Mouse (Mus musculus): ENCODE data around the gene Terf2. TPM values are rescaled to one million over a fixed set of nuclear protein-coding genes. Genes with fewer than 3 reads are reported as not detected.
"Not testable (repeated sequence)": the region's sequence is repeated elsewhere in the genome, so short reads cannot be mapped to it uniquely, and the experiment has no call there.

The Terf2 gene
- total RNA-seq, 2 experiments from 2014 or later, result 22.0 to 26.4 TPM

DNA sequence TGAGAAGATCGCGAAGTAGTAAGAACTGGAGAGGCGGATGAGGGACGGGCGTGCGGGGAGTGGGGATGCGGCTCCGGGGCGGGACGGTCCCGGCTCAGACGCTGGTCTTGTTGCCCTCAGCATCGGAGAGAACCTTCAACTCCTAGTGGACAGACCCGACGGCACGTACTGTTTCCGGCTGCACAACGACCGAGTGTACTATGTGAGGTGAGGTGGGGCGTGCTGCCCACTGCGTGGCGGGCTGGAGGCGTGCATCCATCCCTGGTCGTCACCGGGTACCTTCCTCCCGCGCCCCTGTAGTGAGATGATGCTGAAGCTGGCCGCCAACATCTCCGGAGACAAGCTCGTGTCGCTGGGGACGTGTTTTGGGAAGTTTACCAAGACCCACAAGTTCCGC, 39.4 kb downstream of the Terf2 start:
- DNase-seq, result no peak

DNA sequence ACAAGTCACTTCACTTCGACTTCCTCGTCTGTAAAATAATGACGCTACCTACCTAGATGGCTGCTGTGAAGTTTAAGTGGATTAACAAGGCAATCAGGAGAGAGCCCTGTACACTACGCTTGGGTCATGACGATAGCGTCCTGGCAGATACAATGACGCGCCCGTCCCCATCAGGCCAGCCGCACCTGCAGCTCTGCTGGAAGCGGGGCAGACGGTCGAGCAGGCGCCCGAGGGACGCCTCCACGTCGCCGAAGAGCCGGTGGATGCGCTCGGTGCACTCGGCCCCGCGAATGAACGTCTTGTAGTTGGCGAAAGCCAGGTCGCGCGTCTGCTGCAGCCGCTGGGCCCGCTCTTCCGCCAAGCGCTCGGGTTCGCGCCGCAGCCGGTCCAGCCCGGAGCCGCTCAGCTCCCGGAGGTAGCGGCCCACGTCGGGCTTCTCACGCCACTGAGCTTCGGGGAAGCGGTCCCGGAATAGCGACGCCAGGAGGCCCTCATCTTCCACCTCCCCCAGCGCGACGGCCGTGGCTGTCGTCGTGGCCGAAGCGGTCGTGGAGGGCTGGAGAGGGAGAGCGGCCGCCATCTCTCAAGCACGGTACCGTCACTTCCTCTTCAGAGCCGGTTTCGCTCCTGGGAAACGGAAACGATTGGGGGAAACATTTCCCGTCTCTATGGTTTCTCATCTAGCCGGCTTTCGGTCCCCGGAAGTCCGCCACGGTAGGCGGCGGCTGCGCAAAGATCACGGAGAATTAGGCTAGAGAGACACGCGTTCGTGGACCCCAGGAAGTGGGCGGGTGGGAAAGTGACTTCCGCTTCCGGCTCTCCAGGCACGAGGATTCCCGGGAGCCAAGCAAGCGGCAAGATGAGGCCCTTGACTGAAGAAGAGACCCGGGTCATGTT, 40.0 kb downstream of the Terf2 start, which contains the start of the genes Cog8 and Nip7:
TSS of gene Cog8 (minus strand) at position 614 of the 897 bp plus-strand sequence.
TSS of gene Nip7 (plus strand) at position 802 of the 897 bp plus-strand sequence.
- peak; percentile 96 for DNase-seq

DNA sequence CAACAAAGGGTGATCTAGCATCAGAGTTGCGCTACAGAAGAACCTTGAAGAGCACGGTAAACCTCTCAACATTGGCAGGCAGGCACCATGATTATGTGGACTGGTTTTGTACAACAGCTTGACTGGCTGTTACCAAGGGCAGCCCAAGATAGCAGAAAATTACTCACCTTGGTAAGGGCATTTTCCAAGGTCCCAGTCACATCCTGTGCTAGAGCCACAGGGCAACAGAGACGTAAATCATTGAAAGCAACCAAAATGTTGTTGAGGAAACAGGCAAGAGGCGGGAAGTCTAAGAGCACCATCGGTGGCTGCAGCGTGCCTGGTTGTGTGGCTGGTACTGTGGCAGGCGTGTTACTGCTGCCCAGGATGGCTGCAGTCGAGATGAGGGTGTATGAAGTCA, 44.3 kb downstream of the Terf2 start:
- peak; percentile 37 for DNase-seq

DNA sequence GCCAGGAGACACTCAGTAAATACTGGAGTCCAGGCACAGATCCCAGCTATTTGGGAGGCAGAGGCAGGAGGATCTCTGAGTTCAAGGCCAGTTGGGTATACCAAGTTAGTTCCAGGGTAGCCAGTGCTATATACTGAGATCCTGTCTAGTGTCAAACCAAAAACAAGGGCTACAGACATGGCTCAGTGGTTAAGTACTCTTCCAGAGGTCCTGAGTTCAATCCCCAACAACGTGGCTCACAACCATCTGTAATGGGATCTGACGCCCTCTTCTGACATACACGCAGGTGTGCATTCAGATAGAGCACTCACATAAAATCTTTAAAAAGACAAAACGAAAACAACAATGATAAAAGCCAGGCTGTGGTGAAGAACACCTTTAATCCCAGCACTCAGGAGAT, 46.9 kb downstream of the Terf2 start:
- DNase-seq, result no peak

DNA sequence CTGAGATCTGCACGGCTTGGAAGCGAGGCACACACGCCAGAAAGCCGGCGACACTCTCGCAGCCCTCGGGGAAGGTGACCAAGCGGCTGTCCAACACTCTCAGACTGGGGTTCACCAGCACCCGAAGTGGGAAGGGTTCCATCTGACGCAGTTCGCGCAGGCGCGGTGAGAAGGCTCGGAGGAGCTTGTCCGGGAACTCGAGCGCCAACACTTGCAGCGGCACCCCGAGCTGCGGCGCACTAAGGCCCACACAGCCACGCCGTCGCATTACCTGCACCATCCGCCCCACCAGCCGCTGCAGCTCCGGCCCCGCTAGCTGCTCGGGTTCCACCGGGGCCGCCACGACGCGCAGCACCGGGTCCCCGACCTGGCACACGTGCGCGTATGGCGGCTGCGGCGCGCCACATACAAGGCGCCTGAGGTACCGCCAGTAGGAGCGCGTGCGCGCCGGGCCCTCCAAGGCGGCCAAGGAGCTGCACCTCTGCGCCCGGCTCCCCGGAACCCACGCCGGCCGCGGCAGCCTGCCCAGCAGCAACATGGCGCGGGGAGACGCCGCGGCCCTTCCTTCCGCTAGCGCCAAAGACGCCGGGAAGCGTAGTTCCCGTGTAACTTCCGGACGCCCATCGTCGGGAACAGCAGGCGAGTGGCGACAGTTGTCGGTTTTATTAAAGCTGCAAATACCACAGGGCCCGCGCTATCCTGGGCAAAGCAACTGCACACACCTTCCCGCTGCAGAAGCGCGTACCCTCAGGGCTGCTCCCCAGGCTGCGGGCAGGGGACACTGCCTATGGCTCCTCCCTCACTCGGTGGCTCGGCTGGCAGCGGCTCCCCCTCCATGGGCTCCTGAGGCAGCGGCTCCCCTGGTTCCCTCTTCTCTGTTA, 48.0 kb downstream of the Terf2 start, which contains the start of gene Pdf:
TSS of gene Pdf (minus strand) at position 554 of the 881 bp plus-strand sequence.
- DNase-seq, result peak; percentile 88

DNA sequence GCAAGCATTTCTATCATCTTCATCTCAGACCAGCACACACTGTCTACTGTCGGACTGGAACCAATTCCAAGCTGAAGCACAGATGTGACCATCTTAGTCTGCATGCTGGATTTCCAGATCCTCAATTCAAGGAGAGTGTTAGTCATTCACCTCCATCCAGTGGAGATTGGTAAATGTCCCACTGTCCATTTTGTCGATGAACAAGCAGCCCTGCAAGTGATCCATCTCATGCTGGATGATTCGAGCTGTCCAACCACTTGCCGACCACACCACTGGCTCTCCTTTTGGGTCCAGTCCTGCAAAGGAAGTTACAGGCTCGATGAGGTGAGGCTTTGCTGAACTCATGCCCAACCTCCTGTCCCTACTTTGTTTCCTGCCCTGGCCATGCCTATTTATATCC, 49.4 kb downstream of the Terf2 start:
- DNase-seq, result no peak

DNA sequence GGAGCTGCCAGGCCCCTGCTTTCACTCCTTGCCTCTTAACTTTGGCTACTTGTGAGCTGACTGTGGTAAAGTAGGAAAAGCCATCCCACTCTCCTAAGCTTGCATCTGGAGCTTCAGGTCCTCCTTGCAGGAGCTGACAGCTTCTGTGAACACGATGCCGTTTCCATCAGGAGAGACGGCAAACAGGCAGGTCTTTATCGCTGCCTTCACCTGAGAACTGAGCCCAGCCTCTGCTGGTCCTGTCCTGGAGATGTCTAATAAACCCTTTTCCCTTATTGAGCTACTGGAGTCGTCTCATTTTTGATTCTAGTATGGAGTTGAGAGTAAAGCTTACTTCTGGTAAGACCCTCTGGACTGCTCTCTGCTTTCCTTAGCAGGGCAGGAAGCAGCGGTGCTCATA, 50.9 kb downstream of the Terf2 start:
- DNase-seq, result no peak

DNA sequence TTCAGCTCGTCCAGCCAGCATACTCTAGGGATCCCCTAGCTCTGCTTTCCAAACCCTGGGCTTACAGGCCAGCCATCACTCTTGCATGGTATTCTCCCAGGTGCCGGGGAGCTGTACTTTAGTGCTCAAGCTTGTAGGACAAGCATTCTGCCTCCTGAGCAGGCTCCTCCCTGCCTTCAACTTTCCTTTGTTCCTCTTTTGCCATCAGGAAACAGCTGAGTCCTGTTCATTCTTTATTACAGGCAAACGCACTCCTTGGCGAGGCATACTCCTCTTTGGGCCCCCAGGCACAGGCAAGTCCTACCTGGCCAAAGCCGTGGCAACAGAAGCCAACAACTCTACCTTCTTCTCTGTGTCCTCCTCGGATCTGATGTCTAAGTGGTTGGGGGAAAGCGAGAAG, 55.7 kb downstream of the Terf2 start:
- no peak for DNase-seq

DNA sequence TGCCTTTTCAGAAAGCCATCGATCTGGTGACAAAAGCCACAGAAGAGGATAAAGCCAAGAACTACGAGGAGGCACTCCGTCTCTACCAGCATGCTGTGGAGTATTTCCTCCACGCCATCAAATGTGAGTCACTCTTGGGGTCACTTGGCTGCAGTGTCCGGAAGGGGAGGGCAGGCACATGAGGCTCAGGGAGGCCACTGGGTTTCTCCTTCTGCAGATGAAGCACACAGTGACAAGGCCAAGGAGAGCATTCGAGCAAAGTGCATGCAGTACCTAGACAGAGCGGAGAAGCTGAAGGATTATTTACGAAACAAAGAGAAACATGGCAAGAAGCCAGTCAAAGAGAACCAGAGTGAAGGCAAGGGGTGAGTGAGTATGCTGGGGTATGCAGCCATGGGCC, 59.7 kb downstream of the Terf2 start:
- DNase-seq, result no peak

DNA sequence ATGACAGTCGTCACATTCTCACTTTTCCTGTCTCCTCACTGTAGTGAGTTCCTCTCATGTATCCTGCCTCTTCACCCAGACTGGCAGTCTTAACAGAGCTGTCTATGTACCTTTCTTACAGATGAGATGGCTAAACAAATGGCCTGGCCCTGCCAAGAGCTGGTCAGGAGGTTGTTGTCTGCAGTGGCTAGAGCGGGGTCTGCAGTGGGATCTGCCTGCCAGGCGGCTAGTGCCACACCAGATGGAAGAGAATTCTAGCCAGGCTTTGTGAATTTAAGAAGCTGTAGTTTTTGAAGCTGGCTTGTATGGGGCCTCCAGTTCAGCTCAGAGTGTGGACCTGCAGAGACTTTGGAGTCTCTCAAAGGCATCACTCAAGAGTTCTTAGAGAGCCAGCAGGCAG, 60.7 kb downstream of the Terf2 start:
- no peak for DNase-seq

DNA sequence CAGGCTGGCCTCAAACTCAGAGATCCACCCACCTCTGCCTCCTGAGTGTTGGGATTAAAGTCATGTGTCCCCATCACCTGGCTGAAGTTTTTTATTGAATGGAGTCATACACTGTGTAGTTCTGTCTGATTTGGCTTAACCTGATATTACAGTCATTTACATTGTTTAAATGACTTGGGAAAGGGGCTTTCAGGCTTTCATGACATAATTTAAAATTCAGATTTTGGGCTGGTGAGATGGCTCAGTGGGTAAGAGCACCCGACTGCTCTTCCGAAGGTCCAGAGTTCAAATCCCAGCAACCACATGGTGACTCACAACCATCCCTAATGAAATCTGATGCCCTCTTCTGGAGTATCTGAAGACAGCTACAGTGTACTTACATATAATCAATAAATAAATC, 62.7 kb downstream of the Terf2 start:
- not testable (repeated sequence) for DNase-seq

DNA sequence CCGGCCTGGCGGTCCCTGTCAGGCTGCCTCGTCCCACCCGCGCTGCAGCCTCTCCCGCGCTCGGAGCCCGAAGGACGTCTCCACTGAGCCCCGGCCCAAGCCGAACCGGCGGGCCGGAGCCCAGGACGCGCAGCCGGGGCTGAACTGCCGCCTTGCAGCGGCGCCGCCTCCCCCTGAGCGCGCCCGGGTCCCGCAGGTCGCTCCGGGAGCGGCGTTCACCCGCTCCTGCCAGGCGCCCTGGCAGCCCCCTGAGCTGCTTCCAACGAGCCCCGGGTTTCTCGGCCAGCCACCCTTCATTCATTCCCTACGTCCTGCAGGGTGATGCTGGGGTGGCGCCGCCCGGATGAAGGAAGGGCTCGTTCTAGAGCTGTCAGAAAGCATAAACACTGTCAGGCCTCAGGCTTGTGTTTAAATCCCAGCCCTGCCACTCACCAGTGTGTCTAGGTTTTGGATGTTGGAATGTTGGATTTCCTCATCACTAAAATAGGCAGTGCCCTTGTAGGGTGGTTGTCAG, 64.7 kb downstream of the Terf2 start:
- no peak for DNase-seq

DNA sequence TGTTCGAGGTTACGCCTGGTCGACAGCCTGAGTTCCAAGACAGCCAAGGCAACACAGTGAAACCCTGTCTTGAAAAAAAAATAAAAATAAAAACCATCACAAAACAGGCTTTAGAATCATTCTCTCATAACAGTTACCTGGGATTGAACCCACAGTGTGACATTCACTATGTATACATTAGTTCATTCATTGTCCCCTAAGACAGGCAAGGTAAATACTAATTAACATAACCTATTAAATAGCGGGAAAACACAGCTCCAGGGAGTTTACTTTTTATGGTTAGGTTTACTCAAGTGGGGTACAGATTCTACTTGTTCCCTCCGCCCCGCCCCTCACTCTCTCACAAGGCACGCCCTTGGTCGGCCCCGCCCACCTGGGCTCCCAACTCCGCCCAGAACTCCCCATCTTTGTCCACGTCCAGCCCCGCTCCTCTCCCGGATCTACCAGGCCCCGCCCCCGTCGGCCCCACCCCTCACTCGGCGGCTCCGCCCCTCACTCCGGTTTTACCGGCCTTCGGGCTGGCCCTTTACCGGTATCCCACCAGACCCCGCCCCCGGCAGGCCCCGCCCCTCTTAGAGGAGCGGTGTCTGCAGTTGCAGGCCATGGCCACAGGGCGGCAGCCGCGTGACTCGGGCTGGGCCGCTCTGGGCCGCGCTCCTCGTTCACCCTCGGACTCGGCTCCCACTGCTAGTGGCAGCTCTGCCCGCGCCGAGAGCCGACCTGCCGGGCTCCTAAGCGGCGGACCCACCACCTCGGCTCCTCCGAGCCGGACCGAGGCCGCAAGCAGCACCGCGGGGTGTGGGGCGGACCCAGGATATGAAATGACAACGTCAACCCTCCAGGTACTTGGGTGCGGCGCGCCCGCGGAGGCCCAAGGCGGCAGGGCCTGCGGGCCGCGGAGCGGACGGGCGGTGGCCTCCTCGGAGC, 65.4 kb downstream of the Terf2 start, which contains the start of gene Vps4a:
TSS of gene Vps4a (plus strand) at position 573 of the 927 bp plus-strand sequence.
- DNase-seq, result peak; percentile 100

DNA sequence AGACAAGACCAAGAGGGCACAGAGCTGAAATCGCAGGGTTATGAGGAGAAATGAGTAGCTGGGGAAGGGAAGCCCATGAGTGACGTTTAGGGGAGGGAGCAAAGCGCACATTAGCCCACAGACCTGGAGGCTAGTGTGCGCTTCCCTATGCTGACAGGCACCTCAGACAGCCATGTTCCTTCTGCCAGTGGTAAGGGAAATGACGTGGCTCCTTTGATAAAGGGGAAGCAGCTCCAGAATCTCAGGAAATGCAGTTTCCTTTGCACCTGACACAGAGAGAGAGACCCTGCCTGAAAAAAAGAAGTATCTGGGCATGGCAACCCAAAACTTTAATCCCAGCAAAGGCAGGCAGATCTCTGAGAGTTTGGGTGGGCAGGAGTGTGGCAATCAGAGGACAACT, 66.3 kb downstream of the Terf2 start:
- DNase-seq, result no peak

DNA sequence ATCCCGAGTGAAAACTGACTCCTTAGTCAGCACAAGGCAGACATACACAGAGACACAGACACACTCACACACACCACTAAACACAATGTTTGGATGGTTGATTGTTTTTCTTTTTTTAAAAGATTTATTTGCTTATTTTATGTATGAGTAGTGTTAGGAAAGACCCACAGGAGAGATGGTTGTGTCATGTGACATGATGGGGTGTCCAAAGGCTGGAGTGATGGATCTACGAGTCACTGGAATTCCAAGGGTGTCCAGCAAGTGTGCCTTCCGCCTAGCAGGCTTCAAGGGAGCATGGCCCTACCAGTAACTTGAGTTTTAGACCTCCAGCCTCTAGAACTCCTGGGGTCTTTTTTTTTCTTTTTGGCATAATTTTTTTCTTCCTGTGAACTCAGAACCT, 67.0 kb downstream of the Terf2 start:
- DNase-seq, result no peak

DNA sequence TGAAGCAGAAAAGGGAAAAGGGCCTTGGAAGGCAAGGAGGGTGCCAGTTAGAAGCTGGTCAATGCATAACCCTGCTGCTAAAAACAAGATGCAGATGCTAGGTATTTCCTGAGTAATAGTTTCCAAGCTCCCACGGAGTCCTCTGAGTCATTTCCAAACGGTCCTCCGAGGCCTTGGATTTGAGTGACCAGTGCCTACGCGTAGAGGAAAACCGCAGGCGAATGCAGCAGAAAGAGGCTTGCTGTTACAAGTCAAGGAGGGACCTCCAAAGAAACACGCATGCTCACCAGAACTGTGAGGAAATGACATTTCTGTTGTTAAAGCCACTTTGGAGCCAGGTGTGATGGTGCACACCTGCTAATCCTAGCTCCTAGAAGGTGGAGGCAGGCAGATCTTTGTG, 72.9 kb downstream of the Terf2 start:
- peak; percentile 63 for DNase-seq

Small RNAs within 50 kb of the gene (microRNA-seq; reads per million reads assigned to microRNA genes)
- not detected for gene Mir7075

Other genes with a start within 250 kb of the Terf2 start
- 1 to 10 TPM in 1 of 2 experiments, under 1 TPM in 1; 0.96 to 2.2 TPM for gene Has3, start 226.3 kb downstream of the Terf2 start, total RNA-seq (2021)
- gene Utp4, start 202.9 kb downstream of the Terf2 start, total RNA-seq (2021), result 10 to 100 TPM; 36.2 to 40.8 TPM
- 10 to 100 TPM; 23.5 to 30.0 TPM for gene Sntb2, start 160.8 kb downstream of the Terf2 start, total RNA-seq (2021)
- 10 to 100 TPM; 54.5 to 55.5 TPM for gene Vps4a, start 65.3 kb downstream of the Terf2 start, total RNA-seq (2021)
- gene Pdf, start 47.9 kb downstream of the Terf2 start, total RNA-seq (2021), result 10 to 100 TPM; 36.4 to 42.2 TPM
- 10 to 100 TPM; 24.2 to 26.6 TPM for gene Cog8, start 39.9 kb downstream of the Terf2 start, total RNA-seq (2021)
- gene Nip7, start 39.7 kb downstream of the Terf2 start, total RNA-seq (2021), result 10 to 100 TPM; 32.9 to 48.6 TPM
- gene Tmed6, start 30.9 kb downstream of the Terf2 start, total RNA-seq (2021), result not detected
- gene Cyb5b, start 54.1 kb upstream of the Terf2 start, total RNA-seq (2021), result 100 to 1,000 TPM; 216 to 248 TPM
- gene Nfat5, start 196.9 kb upstream of the Terf2 start, total RNA-seq (2021), result 100 to 1,000 TPM in 1 of 2 experiments, 10 to 100 TPM in 1; 68.6 to 138 TPM

All from adrenal gland, postnatal 10 days (tissue).